Mouse (Mus musculus) embryonic fibroblast, embryonic 13.5 days (primary cell): Measurements from ENCODE around the gene Btbd35f29.
"Not testable (repeated sequence)": the region's sequence is repeated elsewhere in the genome, so short reads cannot be mapped to it uniquely, and the experiment has no call there.

Experiments used
- CTCF ChIP-seq: IDR thresholded peaks from 2 replicates; pipeline ENCODE4 v1.5.1; 2011; ENCODE audit warnings: mild to moderate bottlenecking, control low read depth, low read length, moderate library complexity, borderline replicate concordance; ENCODE audit not compliant: insufficient read depth
- POLR2A ChIP-seq: IDR thresholded peaks from 2 replicates; pipeline ENCODE4 v1.6.1; 2011; ENCODE audit warnings: low read depth, mild to moderate bottlenecking, control low read depth, low read length, moderate library complexity

DNA sequence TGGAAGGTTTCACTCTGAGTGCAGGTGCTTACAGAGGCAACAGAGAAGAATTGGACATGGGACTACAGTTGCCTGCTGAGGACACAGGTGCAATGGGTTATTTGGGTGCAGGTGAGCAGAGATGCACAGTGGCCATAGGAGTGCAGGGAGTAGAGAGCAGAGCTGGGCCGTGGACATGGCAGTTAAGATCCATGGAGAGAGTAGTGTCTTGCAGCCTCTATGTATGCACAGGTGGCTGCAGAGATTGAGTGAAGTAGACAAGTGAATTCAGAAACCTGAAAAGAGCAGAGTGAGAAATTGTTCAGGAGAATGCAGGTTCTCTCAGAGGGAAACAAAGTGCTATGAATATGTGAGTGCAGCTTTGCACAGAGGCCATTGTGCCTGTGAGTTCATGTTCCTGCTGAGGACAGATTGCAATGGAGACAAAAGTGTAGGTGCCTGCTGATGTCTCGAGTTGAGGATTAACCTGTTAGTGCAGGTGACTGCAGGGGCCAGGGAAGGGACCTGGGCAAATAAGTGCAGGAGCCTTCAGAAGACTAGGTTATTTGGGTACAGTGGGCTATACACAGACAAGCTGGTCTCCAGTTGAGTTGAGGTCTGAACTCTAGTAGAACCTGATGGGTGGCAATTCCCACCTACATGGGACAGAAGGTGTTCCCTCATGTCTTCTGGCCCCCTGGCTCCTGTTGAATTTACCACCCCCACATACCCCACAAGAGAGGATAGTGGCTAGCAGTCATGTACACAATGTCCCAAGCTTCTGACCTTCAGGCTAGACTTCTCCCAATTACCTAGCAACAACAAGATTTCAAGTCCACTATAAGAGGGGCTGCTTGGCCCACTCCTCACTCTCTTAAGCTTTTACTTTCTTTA, 42.2 kb downstream of the Btbd35f29 start:
- not testable (repeated sequence) for TF ChIP-seq CTCF, POLR2A
